Mouse (Mus musculus): ENCODE results near the gene Tmprss6.

Gene Tmprss6

GRCm38 (mm10) chr15:78482518-78482917 lies 14.1 kb upstream of the Tmprss6 start:
- DNase-seq (ENCODE audit: low spot score) = no peak

- DNase-seq (ENCODE audit: low spot score) = no peak
These were observed 13.1 kb upstream of the Tmprss6 start for GRCm38 (mm10) chr15:78481448-78482000.

GRCm38 (mm10) chr15:78480991-78481390 lies 12.6 kb upstream of the Tmprss6 start:
- DNase-seq (ENCODE audit: low spot score) = no peak

GRCm38 (mm10) chr15:78480111-78480510 lies 11.7 kb upstream of the Tmprss6 start:
- peak; percentile 10 for DNase-seq (ENCODE audit: low spot score)

- no peak for DNase-seq (ENCODE audit: low spot score)
These were observed 11.0 kb upstream of the Tmprss6 start for GRCm38 (mm10) chr15:78479470-78479869.

GRCm38 (mm10) chr15:78478073-78478472 lies 9.6 kb upstream of the Tmprss6 start:
- DNase-seq (ENCODE audit: low spot score) = no peak

- no peak for DNase-seq (ENCODE audit: low spot score)
These were observed 8.4 kb upstream of the Tmprss6 start for GRCm38 (mm10) chr15:78476878-78477277.

- DNase-seq (ENCODE audit: low spot score) = no peak
These were observed 7.2 kb upstream of the Tmprss6 start for GRCm38 (mm10) chr15:78475604-78476031.

- DNase-seq (ENCODE audit: low spot score) = no peak
These were observed 5.0 kb upstream of the Tmprss6 start for GRCm38 (mm10) chr15:78473442-78473841.

GRCm38 (mm10) chr15:78471902-78472301 lies 3.5 kb upstream of the Tmprss6 start:
- no peak for DNase-seq (ENCODE audit: low spot score)

GRCm38 (mm10) chr15:78470495-78471276 lies 2.3 kb upstream of the Tmprss6 start:
- DNase-seq (ENCODE audit: low spot score) = no peak

- DNase-seq (ENCODE audit: low spot score) = no peak
These were observed 864 bp downstream of the Tmprss6 start for GRCm38 (mm10) chr15:78467570-78467969.

- peak; percentile 36 for DNase-seq (ENCODE audit: low spot score)
These were observed 1.6 kb downstream of the Tmprss6 start for GRCm38 (mm10) chr15:78466809-78467208.

- no peak for DNase-seq (ENCODE audit: low spot score)
These were observed 5.5 kb downstream of the Tmprss6 start for GRCm38 (mm10) chr15:78462981-78463380.

- DNase-seq (ENCODE audit: low spot score) = no peak
These were observed 11.2 kb downstream of the Tmprss6 start for GRCm38 (mm10) chr15:78457193-78457592.

- DNase-seq (ENCODE audit: low spot score) = no peak
These were observed 12.4 kb downstream of the Tmprss6 start for GRCm38 (mm10) chr15:78456051-78456450.

GRCm38 (mm10) chr15:78455168-78455567 lies 13.3 kb downstream of the Tmprss6 start:
- DNase-seq (ENCODE audit: low spot score) = no peak

- DNase-seq (ENCODE audit: low spot score) = no peak
These were observed 15.5 kb downstream of the Tmprss6 start for GRCm38 (mm10) chr15:78452929-78453328.

GRCm38 (mm10) chr15:78451201-78451600 lies 17.2 kb downstream of the Tmprss6 start:
- no peak for DNase-seq (ENCODE audit: low spot score)

- no peak for DNase-seq (ENCODE audit: low spot score)
These were observed 18.0 kb downstream of the Tmprss6 start for GRCm38 (mm10) chr15:78450419-78450768.

GRCm38 (mm10) chr15:78449694-78450418 lies 18.6 kb downstream of the Tmprss6 start:
- peak; percentile 71 for DNase-seq (ENCODE audit: low spot score)

GRCm38 (mm10) chr15:78449131-78449530 lies 19.3 kb downstream of the Tmprss6 start:
- no peak for DNase-seq (ENCODE audit: low spot score)

All from retina, embryonic 14.5 days (tissue).